Mouse (Mus musculus) spleen, embryonic (tissue): ENCODE results near the gene Golgb1.

Experiments
- CTCF ChIA-PET: fragments of 350-600 bp; sonication (Branson Sonifier 250); formaldehyde crosslinking; loops from one replicate; lab custom pipeline; 2022; lab: Charles Lee

Gene Golgb1

DNA sequence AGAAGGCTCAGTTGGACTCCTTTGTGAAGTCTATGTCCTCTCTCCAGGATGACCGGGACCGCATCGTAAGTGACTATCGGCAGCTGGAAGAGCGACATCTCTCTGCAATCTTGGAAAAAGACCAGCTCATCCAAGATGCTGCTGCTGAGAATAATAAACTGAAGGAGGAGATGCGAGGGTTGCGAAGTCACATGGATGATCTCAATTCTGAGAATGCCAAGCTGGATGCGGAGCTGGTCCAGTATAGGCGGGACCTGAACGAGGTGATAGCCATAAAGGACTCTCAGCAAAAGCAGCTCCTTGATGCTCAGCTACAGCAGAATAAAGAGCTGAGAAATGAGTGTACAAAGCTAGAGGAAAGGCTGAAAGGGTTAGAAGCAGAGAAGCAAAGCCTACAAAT, 43.6 kb downstream of the Golgb1 start:
- CTCF ChIA-PET: interaction anchor here (0.6 kb wide), 1 partner anchor 120 kb away, joined by 6 read pairs; no protein-coding TSS in a partner anchor

DNA sequence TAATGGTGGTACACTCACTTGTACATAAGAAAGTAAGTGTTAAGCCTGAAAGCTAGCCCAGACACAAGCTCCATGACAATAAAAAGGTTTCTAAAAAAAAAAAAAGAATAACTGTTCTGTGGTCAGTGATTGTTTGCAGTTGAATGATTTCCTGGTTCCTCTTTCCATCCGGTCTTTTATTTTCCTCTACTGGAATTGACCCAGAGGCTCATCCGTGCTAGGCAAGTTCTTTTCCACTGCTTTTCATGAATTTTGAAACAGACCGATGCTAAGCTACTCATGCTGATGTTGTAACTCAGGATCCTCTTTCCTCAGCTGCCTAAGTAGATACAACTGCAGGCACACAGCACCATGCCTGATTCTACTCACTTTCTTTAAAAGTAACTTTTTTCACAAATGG, 45.5 kb downstream of the Golgb1 start:
- CTCF ChIA-PET: no interaction called here

DNA sequence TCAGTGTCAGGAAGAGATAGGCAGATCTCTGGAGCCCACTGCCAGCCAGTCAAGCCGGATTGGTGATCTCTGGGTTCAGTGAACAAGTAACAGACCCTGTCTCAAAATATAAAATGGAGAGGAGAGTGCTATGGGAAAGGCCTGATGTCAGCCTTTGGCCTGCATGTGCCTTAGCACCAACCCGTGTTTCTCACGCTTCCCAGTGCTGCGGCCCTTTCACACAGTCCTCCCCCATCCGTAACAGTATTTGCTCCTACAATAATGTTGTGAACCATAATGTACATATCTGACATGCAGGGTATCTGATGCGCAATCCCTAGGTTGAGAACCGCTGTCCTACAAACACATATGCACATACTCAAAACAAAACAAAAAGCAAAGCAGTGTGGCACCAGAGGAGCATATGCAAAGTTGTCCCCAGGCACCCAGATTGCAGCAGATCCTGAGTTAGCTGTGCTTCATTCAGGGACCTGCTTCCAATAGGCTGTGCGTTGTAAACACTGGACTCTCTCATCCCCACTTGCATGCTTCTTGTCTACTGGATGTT, 46.2 kb downstream of the Golgb1 start:
- CTCF ChIA-PET: interaction anchor here (0.7 kb wide), 1 partner anchor 254 kb away, joined by 3 read pairs; no protein-coding TSS in a partner anchor

DNA sequence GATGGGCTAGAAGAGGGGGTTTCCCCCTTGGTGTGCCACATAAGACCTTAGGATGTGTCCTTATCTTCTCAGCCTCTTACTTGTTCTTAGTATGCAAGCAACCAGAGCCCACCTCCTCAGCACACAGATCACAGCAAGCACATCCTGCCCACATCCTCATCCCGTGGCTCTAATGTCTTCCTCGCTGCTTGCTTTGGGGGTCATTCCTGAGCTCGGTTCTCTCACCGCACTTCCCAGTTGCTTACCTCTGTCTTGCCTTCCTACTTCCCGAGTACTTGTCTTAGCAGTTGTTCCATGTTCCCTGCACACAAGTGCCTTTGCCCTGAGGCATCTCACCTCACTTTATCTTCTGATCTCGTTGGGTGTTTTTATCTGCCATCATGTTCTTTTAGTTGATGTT, 47.0 kb downstream of the Golgb1 start:
- CTCF ChIA-PET: no interaction called here

DNA sequence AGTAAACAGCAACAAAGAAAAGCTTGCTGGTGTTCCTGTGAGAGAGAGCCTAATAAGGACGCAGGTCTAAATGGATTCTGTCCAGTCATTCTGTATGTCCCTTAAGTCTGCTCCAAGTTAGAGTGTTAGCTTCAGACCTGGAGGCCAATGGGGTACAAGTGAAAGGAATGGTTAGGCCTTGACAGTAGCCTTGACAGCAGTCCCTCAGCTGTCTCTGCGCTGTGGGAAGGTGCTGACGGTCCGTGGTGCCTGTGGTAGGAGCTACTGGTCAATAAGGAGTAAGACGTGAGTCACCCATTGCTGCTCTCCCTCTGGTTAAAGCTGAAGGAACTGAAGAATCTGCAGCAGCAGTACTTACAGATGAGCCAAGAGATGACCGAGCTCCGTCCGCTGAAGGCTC, 49.4 kb downstream of the Golgb1 start:
- CTCF ChIA-PET: no interaction called here

DNA sequence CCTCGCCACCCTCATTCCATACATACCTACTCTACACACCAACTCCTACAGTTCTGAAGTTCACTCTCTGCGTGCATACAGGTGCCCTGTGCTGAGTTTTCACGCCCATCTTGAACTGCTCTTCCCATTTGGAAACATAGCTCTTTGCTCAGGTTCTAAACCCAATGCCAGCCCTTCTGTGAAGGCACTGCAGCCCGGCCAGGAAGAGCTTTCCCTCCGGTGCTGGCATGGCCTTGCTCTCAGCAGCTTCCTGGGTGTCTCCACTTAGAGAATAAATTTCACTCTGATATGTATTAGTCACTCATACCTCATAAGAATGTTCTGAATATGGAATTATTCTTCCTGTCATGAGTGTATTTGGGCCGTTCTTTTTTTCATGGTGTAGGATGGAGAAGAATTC, 50.4 kb downstream of the Golgb1 start:
- CTCF ChIA-PET: interaction anchor here (0.5 to 1.1 kb wide), 2 partner anchors 8 to 76 kb away, joined by 5 to 6 read pairs; no protein-coding TSS in a partner anchor

DNA sequence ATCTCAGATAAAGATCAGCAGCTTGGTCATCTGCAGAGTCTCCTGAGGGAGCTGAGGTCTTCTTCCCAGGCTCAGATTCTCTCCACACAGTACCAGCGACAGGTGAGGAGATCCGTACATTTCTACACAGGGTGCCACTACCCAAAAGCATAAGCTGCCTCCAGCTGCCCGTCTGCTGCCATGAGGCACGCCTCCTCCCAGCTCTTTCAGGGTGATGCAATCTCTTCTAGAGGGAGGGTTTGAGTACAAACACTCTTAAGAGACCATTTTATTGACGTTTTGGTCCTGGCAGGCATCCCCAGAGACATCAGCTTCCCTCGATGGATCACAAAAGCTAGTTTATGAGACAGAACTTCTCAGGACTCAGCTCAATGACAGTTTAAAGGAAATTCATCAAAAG, 50.9 kb downstream of the Golgb1 start:
- CTCF ChIA-PET: interaction anchor here (0.5 to 1.1 kb wide), 2 partner anchors 9 to 75 kb away, joined by 5 to 6 read pairs; no protein-coding TSS in a partner anchor

DNA sequence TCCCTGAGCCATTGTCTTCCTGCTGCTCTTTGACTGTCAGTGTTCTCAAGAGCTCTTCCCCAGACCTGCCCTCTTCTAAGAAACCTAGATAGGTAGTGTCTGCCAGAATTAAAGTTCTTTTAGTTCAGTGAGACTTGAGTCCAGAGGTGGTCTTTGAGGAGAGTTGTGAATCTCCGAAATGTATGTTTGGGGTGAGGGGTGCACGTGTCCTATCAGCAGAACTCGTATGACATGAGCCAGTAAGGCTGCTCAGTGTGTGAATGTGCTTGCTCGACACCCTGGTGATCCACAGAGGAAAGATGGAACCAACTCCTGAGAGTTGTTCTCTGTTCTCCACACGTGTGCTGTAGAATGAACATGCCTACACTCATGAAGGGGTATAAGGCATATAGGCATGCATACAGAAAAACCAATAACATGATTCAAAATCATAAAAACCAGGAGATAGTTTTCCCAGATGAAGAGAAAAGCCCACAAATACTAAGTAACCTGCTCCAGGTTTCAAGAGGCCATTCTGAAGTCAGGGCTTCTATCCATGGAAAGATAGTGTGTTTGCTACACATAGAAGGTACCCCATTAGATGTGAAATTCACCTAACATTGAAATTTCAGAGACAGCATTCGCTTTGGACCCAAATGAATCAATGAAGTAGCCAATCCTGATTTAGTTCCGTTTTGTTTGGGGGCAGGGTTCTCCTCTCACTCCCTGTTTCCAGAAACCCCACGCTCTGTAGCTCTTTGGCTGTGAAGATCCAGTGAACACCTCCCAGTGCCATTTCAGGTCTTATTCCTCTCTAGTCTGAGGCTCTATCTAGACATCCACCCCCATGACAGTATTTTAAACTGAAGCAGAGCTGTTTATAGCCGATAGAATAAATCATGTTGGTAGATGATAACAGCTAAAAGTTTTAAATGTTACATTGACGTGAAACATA, 51.8 kb downstream of the Golgb1 start:
- CTCF ChIA-PET: no interaction called here

DNA sequence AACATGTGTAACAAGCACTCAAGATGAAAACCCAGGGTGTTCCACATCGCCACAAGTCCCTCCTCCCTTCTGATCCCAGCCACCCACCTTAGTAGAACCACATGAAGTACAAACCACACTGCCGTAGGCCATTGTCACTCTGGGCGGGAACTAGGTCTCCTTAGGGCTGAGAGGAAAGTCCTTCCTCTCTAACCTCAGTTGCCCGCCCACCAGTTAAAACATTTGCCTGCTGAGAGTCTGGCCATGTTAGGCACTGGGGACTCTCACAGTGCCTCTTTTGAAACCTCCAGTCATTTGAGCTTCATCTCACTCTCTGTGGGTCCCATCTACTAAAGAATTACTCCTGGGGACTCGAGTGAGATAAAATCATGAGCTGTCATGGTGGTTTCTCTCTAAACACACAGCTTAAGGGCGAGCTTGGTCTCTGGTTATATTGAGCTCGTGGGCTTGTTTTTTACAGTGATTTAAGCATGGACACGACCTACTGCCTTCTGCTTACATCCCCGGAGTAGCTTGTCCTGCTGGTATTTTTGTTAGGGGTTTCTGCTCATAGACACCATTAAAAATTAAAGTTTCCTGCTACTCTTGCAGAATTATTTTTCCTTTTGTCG, 52.7 kb downstream of the Golgb1 start:
- CTCF ChIA-PET: no interaction called here

DNA sequence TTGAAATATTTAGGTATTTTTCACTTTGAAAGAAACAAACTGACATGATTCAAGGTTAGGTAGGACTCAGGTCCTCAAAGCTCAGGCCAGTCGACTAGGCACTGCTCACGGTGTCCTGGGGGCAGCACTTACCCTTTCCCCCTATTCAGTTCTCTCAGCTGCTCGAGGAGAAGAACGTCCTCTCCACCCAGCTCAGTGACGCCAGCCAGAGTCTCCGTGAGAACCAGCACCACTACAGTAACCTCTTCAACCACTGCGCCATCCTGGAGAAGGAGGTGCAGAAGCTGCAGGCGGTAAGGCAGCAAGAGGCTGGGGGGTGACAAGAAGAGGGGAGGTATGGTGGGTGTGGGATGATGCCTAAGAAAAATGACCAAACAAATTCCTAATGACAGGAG, 53.2 kb downstream of the Golgb1 start:
- CTCF ChIA-PET: interaction anchor here (0.5 kb wide), 1 partner anchor 52 kb away, joined by 3 read pairs; no protein-coding TSS in a partner anchor

DNA sequence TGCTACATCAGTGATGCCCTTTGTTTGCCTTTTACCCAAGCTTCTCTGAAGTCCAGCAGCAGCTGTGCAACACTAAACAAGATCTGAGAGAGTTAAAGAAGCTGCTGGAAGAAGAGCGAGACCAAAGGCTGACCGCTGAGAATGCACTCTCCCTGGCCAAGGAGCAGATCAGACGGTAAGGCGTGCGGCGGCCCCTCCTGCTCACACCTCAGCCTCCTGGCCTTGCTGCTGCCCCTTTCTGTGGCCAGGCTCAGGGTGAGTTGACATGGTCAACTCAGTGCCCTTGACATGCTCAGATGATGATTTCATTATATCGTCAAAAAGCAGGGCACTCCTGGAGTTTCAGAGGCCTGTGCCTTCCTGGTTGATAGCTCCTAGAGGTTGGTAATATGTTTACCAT, 54.3 kb downstream of the Golgb1 start:
- CTCF ChIA-PET: no interaction called here

DNA sequence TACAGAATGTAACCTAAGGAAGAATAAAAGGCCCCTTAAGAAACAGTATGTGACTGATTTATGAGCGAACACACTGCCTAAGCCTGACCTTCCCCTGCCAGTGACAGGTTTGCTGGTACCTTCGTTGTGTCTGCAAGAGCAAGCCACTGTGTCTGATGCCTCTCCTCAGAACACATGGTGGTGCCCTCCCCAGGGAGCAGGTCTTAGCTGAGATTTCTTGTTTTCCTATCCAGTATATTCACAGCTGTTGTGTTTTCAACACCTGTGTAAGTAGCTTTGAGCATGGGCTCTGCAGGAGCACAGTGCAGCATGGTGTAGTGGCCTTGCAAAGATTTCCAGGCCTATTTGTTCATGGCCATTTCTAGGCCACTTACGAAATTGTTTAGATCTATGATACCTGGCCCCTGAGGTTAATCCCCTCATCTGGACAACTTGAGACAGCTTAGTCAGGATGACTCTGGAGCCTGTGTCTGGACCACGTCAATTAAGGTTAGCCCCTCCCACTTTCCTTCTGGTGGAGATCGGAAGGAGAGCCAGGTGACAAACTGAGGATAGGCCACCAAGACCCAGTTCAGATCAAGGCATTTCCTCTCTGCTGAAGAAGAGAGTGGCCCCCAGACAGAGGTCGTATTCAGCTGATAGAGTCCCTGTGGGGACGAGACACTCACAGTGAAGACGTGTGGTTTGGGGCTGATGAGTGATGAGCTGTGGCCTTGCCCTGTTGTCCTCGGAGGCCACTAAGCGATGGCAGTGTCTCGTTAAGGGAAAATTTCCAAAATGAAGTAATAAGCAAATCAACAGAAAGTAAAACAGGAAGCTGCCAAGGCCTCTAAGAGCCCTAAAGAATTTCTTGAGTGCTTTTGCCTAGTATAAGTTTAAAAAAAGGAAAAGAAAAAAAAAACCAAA, 55.5 kb downstream of the Golgb1 start:
- CTCF ChIA-PET: interaction anchor here (0.6 kb wide), 1 partner anchor 56 kb away, joined by 5 read pairs; no protein-coding TSS in a partner anchor

DNA sequence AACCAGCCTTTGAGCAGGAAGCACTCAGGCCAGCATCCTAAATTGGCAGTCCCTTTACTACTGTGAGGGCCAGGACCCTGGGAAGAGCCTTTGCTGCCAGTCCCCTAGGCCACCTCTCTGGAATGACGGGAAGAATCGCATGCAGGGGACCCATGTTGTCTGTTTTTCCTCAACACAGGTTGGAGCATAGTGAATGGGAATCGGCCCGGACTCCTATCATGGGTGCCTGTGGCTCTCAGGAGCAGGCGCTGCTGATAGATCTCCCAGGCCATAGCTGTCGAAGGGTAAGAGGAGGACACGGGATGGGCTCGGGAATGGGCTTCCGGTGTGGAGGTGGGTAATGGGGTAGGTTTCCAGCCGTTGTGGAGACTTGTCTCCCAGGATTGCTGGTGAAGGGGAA, 56.4 kb downstream of the Golgb1 start:
- CTCF ChIA-PET: interaction anchor here (1.1 kb wide), 1 partner anchor 13 kb away, joined by 3 read pairs; no protein-coding TSS in a partner anchor

DNA sequence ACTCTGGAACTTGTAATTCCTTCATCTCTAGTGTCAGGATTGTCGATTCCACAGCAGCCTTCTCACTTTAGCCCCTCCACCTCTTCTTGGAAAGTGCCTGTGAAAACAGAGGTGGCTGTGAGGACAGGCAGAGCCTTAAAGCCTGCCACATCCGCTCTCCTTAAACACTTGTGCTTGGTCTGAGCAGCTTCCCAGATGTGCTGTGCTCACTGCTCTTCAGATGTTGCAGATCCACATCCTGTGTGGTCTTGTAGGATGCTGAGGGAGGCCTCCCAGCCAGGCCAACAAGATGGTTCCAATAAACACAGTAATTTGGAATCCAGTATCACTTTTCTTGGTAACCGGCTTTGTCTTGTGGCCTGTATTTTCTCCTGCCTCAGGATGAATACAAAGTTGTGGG, 57.0 kb downstream of the Golgb1 start:
- CTCF ChIA-PET: interaction anchor here (1.1 kb wide), 1 partner anchor 12 kb away, joined by 3 read pairs; no protein-coding TSS in a partner anchor

DNA sequence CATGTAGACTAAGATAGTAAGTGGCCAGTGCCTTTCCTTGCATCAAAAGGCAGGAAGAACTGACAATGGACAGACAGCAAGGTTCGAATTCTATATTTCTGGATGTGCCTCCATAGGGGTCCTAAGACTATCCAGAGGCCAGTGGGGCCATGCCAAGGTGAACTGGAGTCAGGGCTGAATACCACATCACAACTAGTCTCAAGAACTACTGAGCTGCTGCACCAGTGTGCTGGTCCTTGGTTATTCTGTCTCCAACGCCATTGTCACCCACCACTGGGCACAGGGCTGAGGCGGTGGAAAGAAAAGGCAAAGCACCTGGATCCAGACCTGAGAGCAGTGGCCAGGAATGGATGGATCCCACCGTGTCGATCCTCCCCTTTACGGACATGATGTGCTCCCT, 57.6 kb downstream of the Golgb1 start:
- CTCF ChIA-PET: no interaction called here

DNA sequence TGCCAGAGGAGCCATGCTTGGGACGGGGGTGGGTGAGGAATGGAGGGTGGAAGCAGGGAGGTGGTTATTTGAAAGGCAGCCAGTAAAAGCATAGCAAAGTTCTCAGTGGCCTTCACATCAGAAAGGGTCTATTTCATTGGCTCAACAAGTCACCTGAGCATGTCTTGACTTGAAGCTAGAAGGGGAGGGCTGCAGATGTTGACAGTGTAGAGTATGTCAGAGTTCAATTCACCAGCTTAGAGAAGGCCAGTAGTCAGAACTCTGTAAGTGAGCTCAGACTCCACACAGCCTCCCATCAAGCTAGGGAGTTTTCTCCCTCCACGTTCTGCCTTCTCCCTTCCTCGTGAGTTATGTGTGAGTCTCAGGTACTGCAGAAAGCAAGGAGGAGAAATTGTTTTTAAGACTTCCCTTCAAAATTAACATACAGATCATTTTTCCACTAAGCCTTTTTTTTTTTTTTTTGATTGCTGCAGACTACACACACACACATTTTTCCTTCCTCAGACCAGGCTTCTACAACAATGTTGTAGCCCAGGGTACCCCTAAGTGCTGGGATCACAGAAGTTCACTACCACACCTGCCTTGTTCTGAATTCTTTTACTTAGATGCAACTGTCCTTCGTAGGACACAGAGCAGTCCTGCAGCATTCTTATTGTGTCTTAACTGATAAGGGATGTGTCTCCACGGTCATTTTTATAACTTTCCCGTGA, 59.3 kb downstream of the Golgb1 start:
- CTCF ChIA-PET: interaction anchor here (0.7 to 1.1 kb wide), 4 partner anchors 10 to 1555 kb away, joined by 3 to 4 read pairs (median 4); no protein-coding TSS in a partner anchor

DNA sequence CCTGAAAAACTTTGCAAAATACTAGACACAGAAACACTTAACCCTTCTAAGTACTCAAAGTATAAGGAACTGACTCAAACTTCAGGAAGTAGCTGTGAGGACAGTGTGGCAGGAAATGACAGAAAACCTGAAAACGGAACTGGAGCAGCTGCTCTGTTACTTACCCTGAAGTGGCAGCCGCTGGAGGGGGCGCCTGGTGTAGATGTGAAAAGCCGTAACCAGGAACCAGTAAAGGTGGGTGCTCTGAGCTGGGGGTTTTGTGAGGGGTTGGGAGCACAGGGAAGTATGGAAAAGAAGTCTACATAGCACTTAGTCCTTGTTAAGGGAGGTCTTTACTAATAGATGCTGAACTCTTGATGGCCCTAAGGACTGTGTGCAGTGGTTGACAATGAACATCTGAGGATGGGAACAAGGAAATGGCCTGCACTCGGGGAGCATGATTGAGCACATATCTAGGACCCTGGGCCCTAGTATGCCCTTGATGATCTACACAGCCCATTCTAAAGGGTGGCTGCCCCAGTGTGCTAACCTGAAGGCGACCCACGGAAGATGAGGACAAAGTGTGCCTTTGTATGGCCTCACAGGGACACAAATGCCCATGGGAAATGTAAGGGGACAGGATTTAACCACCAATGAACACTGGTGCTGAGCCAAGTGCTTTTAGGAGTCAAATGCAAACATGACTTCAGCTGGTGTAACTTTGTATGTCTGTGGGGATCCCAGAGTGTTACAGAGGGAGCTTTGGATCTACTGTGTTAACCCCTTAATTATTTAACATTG, 60.1 kb downstream of the Golgb1 start, which contains the start of gene Hcls1:
Gene Hcls1, plus strand, starts transcription at position 143 of the 780 bp plus-strand sequence.
- CTCF ChIA-PET: interaction anchor here (0.8 to 1.1 kb wide), 2 partner anchors 9 to 77 kb away, joined by 3 read pairs; no protein-coding TSS in a partner anchor

DNA sequence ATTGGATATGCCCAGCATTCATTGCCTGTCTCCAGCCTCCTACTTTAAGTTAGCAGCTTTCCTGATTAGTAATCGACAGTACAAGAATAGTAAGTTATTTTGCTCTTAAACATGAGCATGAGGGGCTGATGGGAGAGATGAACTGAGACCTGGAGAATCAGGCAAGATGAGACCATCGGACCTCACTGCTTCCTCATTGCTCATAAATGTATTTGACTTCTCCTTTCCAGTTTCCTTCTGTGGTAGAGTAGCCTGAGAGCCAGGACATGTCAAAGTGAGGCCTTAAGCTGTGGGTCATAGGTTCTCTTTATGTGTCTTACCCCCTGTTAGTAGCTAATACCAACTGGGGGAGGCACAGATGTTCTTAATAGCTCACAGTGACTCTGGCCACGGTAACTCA, 60.9 kb downstream of the Golgb1 start:
- CTCF ChIA-PET: no interaction called here

DNA sequence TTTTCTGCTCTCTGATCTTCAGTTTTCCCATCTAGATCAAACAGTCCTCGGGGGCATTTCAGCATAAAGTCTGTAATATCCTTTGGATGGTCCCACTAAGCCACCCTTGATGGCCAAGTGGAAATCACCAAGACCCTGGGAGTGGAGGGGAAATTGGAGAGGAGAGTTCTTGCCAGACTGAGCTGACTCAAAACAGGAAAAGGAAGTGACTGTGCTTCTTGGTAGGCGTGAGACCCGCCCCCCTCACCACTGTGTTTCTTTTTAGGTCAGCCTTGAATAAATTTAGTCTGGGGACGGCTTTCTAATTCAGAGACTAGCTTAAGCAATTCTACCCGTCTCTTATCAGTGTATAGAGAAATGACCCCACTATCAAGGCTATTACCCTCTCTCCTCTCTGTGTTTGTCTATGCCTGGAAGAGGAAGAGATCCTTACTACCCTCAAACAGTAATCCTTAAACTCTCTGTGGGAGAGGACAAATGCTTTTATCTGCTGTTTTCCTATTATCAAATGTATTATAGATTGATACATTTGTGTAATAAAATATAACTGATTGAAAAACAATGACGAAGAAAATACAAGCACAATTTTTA, 66.3 kb downstream of the Golgb1 start:
- CTCF ChIA-PET: no interaction called here
